Mouse (Mus musculus): ENCODE measurements at regions not wholly inside any gene's neighbourhood (a gene's known extent, or its start where the extent isn't known, plus 50 kb on each side); places are given as distances from the start of the nearest gene placed in this dataset.

- ATAC-seq (ENCODE audit: low FRiP score): no peak
- H3K27ac ChIP-seq: no peak overlapping the region
- H3K36me3 ChIP-seq: no peaks in the 10 kb centered on the region
- no peaks in the 10 kb centered on the region for H3K4me1 ChIP-seq
- no peak overlapping the region for H3K4me3 ChIP-seq
- 97% methylated on average over 6 of the region's 6 CpGs for WGBS
- H3K9ac ChIP-seq: no peak overlapping the region
- H3K4me2 ChIP-seq (replicated peaks): no peak overlapping the region
- H3K9me3 ChIP-seq (replicated peaks): no peaks in the 10 kb centered on the region
- H3K27me3 ChIP-seq: no peaks in the 10 kb centered on the region
Observed at GRCm38 (mm10) chr17:78108793-78109192, 91.3 kb upstream of the Crim1 start.

GRCm38 (mm10) chr17:78109364-78110222, 90.5 kb upstream of the Crim1 start:
- Histone ChIP-seq H3K9ac (no peak overlapping the region), H3K4me1 (no peaks in the 10 kb centered on the region), H3K4me3 (no peak overlapping the region), H3K36me3 (no peaks in the 10 kb centered on the region), H3K27me3 (no peaks in the 10 kb centered on the region), H3K9me3 (replicated peaks) (no peaks in the 10 kb centered on the region), H3K27ac (no peak overlapping the region), H3K4me2 (replicated peaks) (no peak overlapping the region)
- 84% methylated on average over 7 of the region's 7 CpGs for WGBS
- ATAC-seq (ENCODE audit: low FRiP score): no peak

- Histone ChIP-seq H3K27me3 (no peaks in the 10 kb centered on the region), H3K4me1 (no peaks in the 10 kb centered on the region), H3K9me3 (replicated peaks) (no peaks in the 10 kb centered on the region), H3K4me3 (no peak overlapping the region), H3K4me2 (replicated peaks) (no peak overlapping the region), H3K36me3 (no peaks in the 10 kb centered on the region), H3K27ac (no peak overlapping the region), H3K9ac (no peak overlapping the region)
- WGBS: 94% methylated on average over 1 of the region's 1 CpGs
- ATAC-seq (ENCODE audit: low FRiP score): no peak
Observed at GRCm38 (mm10) chr17:78132116-78132515, 67.9 kb upstream of the Crim1 start.

- Histone ChIP-seq H3K27me3 (no peaks in the 10 kb centered on the region), H3K4me3 (no peak overlapping the region), H3K9ac (no peak overlapping the region), H3K36me3 (no peaks in the 10 kb centered on the region), H3K27ac (no peak overlapping the region), H3K4me2 (replicated peaks) (no peak overlapping the region), H3K9me3 (replicated peaks) (no peaks in the 10 kb centered on the region), H3K4me1 (no peaks in the 10 kb centered on the region)
- WGBS: 26% methylated on average over 1 of the region's 1 CpGs
- no peak for ATAC-seq (ENCODE audit: low FRiP score)
Observed at GRCm38 (mm10) chr17:78137986-78138385, 62.1 kb upstream of the Crim1 start.

- no peak overlapping the region for H3K9ac ChIP-seq
- no peak for ATAC-seq (ENCODE audit: low FRiP score)
- H3K4me1 ChIP-seq: no peaks in the 10 kb centered on the region
- no peak overlapping the region for H3K4me2 ChIP-seq (replicated peaks)
- H3K9me3 ChIP-seq (replicated peaks): no peaks in the 10 kb centered on the region
- no peak overlapping the region for H3K27ac ChIP-seq
- no peaks in the 10 kb centered on the region for H3K27me3 ChIP-seq
- H3K36me3 ChIP-seq: no peaks in the 10 kb centered on the region
- no peak overlapping the region for H3K4me3 ChIP-seq
- WGBS: 94% methylated on average over 7 of the region's 7 CpGs
Observed at GRCm38 (mm10) chr17:78140660-78141059, 59.4 kb upstream of the Crim1 start.

GRCm38 (mm10) chr17:78141136-78141535, 58.9 kb upstream of the Crim1 start:
- Histone ChIP-seq H3K36me3 (no peaks in the 10 kb centered on the region), H3K9me3 (replicated peaks) (no peaks in the 10 kb centered on the region), H3K4me1 (no peaks in the 10 kb centered on the region), H3K4me3 (no peak overlapping the region), H3K27ac (no peak overlapping the region), H3K27me3 (no peaks in the 10 kb centered on the region), H3K4me2 (replicated peaks) (no peak overlapping the region), H3K9ac (no peak overlapping the region)
- WGBS: 93% methylated on average over 3 of the region's 3 CpGs
- no peak for ATAC-seq (ENCODE audit: low FRiP score)

- H3K27me3 ChIP-seq: no peaks in the 10 kb centered on the region
- H3K4me2 ChIP-seq (replicated peaks): no peak overlapping the region
- 90% methylated on average over 7 of the region's 7 CpGs for WGBS
- no peak overlapping the region for H3K4me3 ChIP-seq
- H3K36me3 ChIP-seq: no peaks in the 10 kb centered on the region
- no peak overlapping the region for H3K9ac ChIP-seq
- no peaks in the 10 kb centered on the region for H3K9me3 ChIP-seq (replicated peaks)
- no peak for ATAC-seq (ENCODE audit: low FRiP score)
- no peak overlapping the region for H3K27ac ChIP-seq
- H3K4me1 ChIP-seq: no peaks in the 10 kb centered on the region
Observed at GRCm38 (mm10) chr17:78142431-78142830, 57.6 kb upstream of the Crim1 start.

GRCm38 (mm10) chr17:78145335-78145734, 54.7 kb upstream of the Crim1 start:
- no peaks in the 10 kb centered on the region for H3K27me3 ChIP-seq
- H3K36me3 ChIP-seq: no peaks in the 10 kb centered on the region
- H3K9me3 ChIP-seq (replicated peaks): no peaks in the 10 kb centered on the region
- no peak for ATAC-seq (ENCODE audit: low FRiP score)
- 54% methylated on average over 4 of the region's 4 CpGs for WGBS
- no peak overlapping the region for H3K27ac ChIP-seq
- no peak overlapping the region for H3K4me3 ChIP-seq
- no peak overlapping the region for H3K9ac ChIP-seq
- no peaks in the 10 kb centered on the region for H3K4me1 ChIP-seq
- no peak overlapping the region for H3K4me2 ChIP-seq (replicated peaks)
